Mouse (Mus musculus): ENCODE measurements around the gene Npb. TPM values are rescaled to one million over a fixed set of nuclear protein-coding genes. Genes with fewer than 3 reads are reported as not detected.

Gene Npb
- polyA plus RNA-seq, 1 experiment = not detected

- Histone ChIP-seq H3K27ac (ENCODE audit: insufficient read depth, low read length) (peak within 1 kb of the TSS; percentile 68), H3K9ac (ENCODE audit: low read depth, poor library complexity, severe bottlenecking) (peak within 1 kb of the TSS; percentile 99), H3K36me3 (ENCODE audit: control insufficient read depth, insufficient read depth, low read length, poor library complexity, severe bottlenecking) (peaks cover 6% of the 10 kb centered on the region; the same call in 1 of the 2 replicates), H3K9me3 (replicated peaks; ENCODE audit: control insufficient read depth, insufficient read depth, low read length, poor library complexity, severe bottlenecking) (no peaks in the 10 kb centered on the region), H3K4me1 (ENCODE audit: control insufficient read depth, insufficient read depth, low read length) (no peaks in the 10 kb centered on the region), H3K27me3 (ENCODE audit: control insufficient read depth, insufficient read depth, low read length, poor library complexity, severe bottlenecking) (no peaks in the 10 kb centered on the region), H3K4me3 (ENCODE audit: low read depth, low read length) (peak within 1 kb of the TSS; percentile 93)
- no peak for TF ChIP-seq EP300 (IDR thresholded peaks at IDR 0.05; ENCODE audit: insufficient read depth, low read depth, low read length)
- TF ChIP-seq POLR2A (IDR thresholded peaks at IDR 0.05; ENCODE audit: insufficient read depth, low read length) = peak; percentile 36
- TF ChIP-seq CTCF (IDR thresholded peaks at IDR 0.05; ENCODE audit: low read depth, low read length) = no peak
These were observed 25.5 kb downstream of the Npb start, which contains the start of gene Mafg for GRCm38 (mm10) chr11:120633520-120634343. Gene Mafg (minus strand): TSS chr11:120633600.

DNA sequence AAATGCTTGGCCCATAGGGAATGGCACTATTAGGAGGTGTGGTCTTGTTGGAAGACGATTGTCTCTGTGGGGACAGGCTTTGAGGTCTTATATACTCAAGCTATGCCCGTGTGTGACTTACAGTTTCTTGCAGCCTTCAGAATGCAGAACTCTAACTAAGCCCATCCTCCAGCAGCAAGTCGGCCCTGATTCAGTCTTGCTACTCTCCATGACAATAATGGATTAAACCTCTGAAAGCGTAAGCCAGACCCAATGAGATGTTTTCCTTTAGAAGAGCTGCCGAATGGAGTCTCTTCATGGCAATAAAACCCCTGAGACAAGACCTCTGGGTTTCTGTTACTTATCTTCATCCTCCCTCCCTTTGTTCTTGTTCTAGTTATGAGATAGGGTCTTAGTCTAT, 26.5 kb downstream of the Npb start:
- Histone ChIP-seq H3K4me3 (ENCODE audit: low read depth, low read length) (no peak overlapping the region), H3K36me3 (ENCODE audit: control insufficient read depth, insufficient read depth, low read length, poor library complexity, severe bottlenecking) (no peaks in the 10 kb centered on the region), H3K4me1 (ENCODE audit: control insufficient read depth, insufficient read depth, low read length) (no peaks in the 10 kb centered on the region), H3K27ac (ENCODE audit: insufficient read depth, low read length) (no peak overlapping the region), H3K9me3 (replicated peaks; ENCODE audit: control insufficient read depth, insufficient read depth, low read length, poor library complexity, severe bottlenecking) (no peaks in the 10 kb centered on the region), H3K27me3 (ENCODE audit: control insufficient read depth, insufficient read depth, low read length, poor library complexity, severe bottlenecking) (no peaks in the 10 kb centered on the region), H3K9ac (ENCODE audit: low read depth, poor library complexity, severe bottlenecking) (peak overlapping the region; percentile 99; the same call in 1 of the 2 replicates)
- TF ChIP-seq POLR2A (IDR thresholded peaks at IDR 0.05; ENCODE audit: insufficient read depth, low read length) (no peak), EP300 (IDR thresholded peaks at IDR 0.05; ENCODE audit: insufficient read depth, low read depth, low read length) (no peak), CTCF (IDR thresholded peaks at IDR 0.05; ENCODE audit: low read depth, low read length) (no peak)

DNA sequence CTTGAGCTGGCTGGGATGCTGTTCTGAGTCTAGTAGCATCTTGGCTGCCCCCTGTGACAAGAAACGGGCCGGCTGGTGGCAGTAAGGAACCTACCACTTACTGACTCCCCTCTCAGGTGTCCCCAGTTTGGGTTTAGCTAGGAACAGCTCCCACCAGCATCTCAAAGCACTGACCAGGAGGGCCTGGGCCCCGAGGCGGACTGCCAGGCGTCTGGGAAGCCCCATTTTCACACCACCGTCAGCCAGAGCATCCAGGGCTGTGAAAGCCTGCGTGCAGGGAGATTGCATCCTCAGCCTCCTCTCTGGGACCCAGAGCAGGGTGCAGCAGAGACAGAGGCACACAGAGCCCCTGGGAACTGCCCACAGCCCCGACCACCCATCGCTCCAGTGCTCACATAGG, 33.0 kb downstream of the Npb start:
- no peaks in the 10 kb centered on the region for H3K27me3 ChIP-seq (ENCODE audit: control insufficient read depth, insufficient read depth, low read length, poor library complexity, severe bottlenecking)
- no peak overlapping the region for H3K27ac ChIP-seq (ENCODE audit: insufficient read depth, low read length)
- H3K9ac ChIP-seq (ENCODE audit: low read depth, poor library complexity, severe bottlenecking) = no peak overlapping the region
- no peaks in the 10 kb centered on the region for H3K9me3 ChIP-seq (replicated peaks; ENCODE audit: control insufficient read depth, insufficient read depth, low read length, poor library complexity, severe bottlenecking)
- H3K36me3 ChIP-seq (ENCODE audit: control insufficient read depth, insufficient read depth, low read length, poor library complexity, severe bottlenecking) = no peaks in the 10 kb centered on the region
- no peak overlapping the region for H3K4me3 ChIP-seq (ENCODE audit: low read depth, low read length)
- TF ChIP-seq POLR2A (IDR thresholded peaks at IDR 0.05; ENCODE audit: insufficient read depth, low read length) = no peak
- TF ChIP-seq CTCF (IDR thresholded peaks at IDR 0.05; ENCODE audit: low read depth, low read length) = no peak
- TF ChIP-seq EP300 (IDR thresholded peaks at IDR 0.05; ENCODE audit: insufficient read depth, low read depth, low read length) = no peak
- H3K4me1 ChIP-seq (ENCODE audit: control insufficient read depth, insufficient read depth, low read length) = peaks cover 9% of the 10 kb centered on the region

DNA sequence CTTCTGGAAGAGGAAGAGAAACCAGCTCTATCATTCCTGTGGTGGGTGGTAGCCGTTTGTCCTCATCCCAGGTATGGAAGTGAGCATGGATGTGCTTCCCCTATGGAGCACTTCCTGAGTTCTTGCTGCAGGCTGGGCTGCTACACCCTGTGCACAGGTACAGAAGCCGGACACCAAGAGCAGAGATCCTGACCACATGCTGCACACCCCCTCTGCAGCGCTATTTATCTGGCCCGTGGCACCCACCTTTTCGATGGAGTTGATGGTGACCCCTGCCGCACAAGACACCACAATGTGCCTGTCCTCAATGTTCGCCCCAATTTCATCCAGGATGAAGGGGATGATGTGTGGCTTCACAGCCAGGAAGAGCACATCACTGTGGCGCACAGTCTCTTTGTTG, 33.6 kb downstream of the Npb start:
- Histone ChIP-seq H3K9me3 (replicated peaks; ENCODE audit: control insufficient read depth, insufficient read depth, low read length, poor library complexity, severe bottlenecking) (no peaks in the 10 kb centered on the region), H3K27ac (ENCODE audit: insufficient read depth, low read length) (no peak overlapping the region), H3K4me1 (ENCODE audit: control insufficient read depth, insufficient read depth, low read length) (peaks cover 9% of the 10 kb centered on the region), H3K36me3 (ENCODE audit: control insufficient read depth, insufficient read depth, low read length, poor library complexity, severe bottlenecking) (no peaks in the 10 kb centered on the region), H3K27me3 (ENCODE audit: control insufficient read depth, insufficient read depth, low read length, poor library complexity, severe bottlenecking) (no peaks in the 10 kb centered on the region), H3K9ac (ENCODE audit: low read depth, poor library complexity, severe bottlenecking) (no peak overlapping the region), H3K4me3 (ENCODE audit: low read depth, low read length) (no peak overlapping the region)
- TF ChIP-seq EP300 (IDR thresholded peaks at IDR 0.05; ENCODE audit: insufficient read depth, low read depth, low read length) (no peak), POLR2A (IDR thresholded peaks at IDR 0.05; ENCODE audit: insufficient read depth, low read length) (no peak), CTCF (IDR thresholded peaks at IDR 0.05; ENCODE audit: low read depth, low read length) (no peak)

DNA sequence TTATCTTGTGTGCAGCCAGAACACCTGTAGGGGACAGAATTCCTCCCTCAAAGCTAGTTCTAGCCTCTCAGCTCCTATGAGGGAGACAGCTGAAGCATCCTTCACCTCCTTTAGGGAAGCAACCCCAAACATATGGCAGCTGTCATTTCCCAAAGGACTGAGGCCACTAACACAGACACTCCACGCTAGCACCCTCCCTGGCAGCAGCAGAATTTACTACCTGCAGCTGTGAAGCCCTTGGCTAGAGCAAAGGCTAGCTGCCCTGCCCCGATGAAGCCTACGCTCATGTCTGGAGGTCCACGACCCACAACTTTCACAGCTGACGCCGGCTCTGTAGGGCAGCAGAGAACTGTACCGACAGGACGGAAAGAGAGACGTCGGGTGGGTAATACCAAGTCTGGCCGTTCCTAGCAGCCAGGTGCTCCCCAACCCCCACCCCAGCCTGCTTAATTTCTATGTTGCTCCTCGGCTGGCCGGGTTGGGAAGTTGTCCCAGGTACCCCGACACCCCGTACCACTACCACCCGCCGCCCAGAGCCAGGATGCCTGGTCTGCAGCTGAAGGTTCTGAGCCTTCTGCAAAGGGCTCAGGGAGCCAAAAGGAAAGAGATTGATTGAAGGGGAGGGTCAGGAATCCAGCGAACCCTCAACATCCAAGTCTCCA, 34.8 kb downstream of the Npb start:
- H3K27ac ChIP-seq (ENCODE audit: insufficient read depth, low read length) = no peak overlapping the region
- peaks cover 9% of the 10 kb centered on the region for H3K4me1 ChIP-seq (ENCODE audit: control insufficient read depth, insufficient read depth, low read length)
- H3K9ac ChIP-seq (ENCODE audit: low read depth, poor library complexity, severe bottlenecking) = peak overlapping the region; percentile 68
- no peaks in the 10 kb centered on the region for H3K27me3 ChIP-seq (ENCODE audit: control insufficient read depth, insufficient read depth, low read length, poor library complexity, severe bottlenecking)
- H3K9me3 ChIP-seq (replicated peaks; ENCODE audit: control insufficient read depth, insufficient read depth, low read length, poor library complexity, severe bottlenecking) = no peaks in the 10 kb centered on the region
- H3K4me3 ChIP-seq (ENCODE audit: low read depth, low read length) = peak overlapping the region; percentile 69
- H3K36me3 ChIP-seq (ENCODE audit: control insufficient read depth, insufficient read depth, low read length, poor library complexity, severe bottlenecking) = no peaks in the 10 kb centered on the region
- TF ChIP-seq EP300 (IDR thresholded peaks at IDR 0.05; ENCODE audit: insufficient read depth, low read depth, low read length) = no peak
- TF ChIP-seq CTCF (IDR thresholded peaks at IDR 0.05; ENCODE audit: low read depth, low read length) = no peak
- TF ChIP-seq POLR2A (IDR thresholded peaks at IDR 0.05; ENCODE audit: insufficient read depth, low read length) = no peak

DNA sequence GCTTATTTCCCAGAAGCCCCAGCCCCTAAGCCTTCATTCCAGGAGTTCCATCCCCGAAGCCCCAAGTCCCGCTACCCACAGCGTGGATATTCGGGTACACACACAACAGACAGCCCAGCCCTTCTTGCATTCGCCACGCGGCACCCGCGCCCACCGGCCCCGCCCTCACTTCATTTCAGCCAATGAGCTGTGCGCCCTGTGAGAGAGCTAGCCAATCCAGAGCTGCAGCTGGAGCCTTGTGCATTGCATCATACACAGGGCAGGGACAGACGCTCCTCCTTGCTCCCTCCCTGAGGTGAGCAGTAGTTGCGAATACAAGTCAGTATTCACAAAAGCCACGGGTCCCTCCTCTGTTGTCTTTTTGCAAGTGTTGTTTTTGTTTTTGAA, 35.3 kb downstream of the Npb start, which contains the start of gene Pycr1:
Gene Pycr1 (minus strand): TSS at position 169 of the 387 bp plus-strand sequence.
- Histone ChIP-seq H3K27me3 (ENCODE audit: control insufficient read depth, insufficient read depth, low read length, poor library complexity, severe bottlenecking) (no peaks in the 10 kb centered on the region), H3K4me3 (ENCODE audit: low read depth, low read length) (peak within 1 kb of the TSS; percentile 69), H3K36me3 (ENCODE audit: control insufficient read depth, insufficient read depth, low read length, poor library complexity, severe bottlenecking) (no peaks in the 10 kb centered on the region), H3K9me3 (replicated peaks; ENCODE audit: control insufficient read depth, insufficient read depth, low read length, poor library complexity, severe bottlenecking) (no peaks in the 10 kb centered on the region), H3K9ac (ENCODE audit: low read depth, poor library complexity, severe bottlenecking) (peak within 1 kb of the TSS; percentile 68), H3K4me1 (ENCODE audit: control insufficient read depth, insufficient read depth, low read length) (peaks cover 9% of the 10 kb centered on the region), H3K27ac (ENCODE audit: insufficient read depth, low read length) (no peak within 1 kb of the TSS)
- TF ChIP-seq CTCF (IDR thresholded peaks at IDR 0.05; ENCODE audit: low read depth, low read length) = no peak
- TF ChIP-seq EP300 (IDR thresholded peaks at IDR 0.05; ENCODE audit: insufficient read depth, low read depth, low read length) = no peak
- TF ChIP-seq POLR2A (IDR thresholded peaks at IDR 0.05; ENCODE audit: insufficient read depth, low read length) = peak; percentile 77
